Mouse (Mus musculus): ENCODE data around the gene Prr7.

Gene Prr7

DNA sequence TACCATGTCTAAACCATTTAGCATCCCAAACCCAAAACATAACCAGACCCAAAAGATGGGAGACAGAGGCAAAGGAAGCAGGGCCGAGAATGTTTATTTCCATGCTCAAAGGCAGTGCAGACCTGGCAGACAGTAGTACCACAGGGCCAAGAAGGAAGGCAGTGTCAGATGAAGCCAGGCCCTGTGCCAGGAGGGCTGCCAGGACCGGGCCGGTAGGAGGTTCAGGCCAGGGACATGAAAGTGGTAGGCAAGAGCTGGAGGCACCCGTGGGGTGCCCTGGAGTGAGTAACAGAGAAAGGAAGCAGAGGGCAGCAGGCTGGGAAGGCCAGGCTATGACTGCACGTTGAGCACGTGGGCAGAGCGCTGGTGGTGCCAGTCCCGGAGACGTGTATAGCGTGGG, 42.6 kb downstream of the Prr7 start:
- DNase-seq (ENCODE audit: low spot score in 2 of 2), result no peak

DNA sequence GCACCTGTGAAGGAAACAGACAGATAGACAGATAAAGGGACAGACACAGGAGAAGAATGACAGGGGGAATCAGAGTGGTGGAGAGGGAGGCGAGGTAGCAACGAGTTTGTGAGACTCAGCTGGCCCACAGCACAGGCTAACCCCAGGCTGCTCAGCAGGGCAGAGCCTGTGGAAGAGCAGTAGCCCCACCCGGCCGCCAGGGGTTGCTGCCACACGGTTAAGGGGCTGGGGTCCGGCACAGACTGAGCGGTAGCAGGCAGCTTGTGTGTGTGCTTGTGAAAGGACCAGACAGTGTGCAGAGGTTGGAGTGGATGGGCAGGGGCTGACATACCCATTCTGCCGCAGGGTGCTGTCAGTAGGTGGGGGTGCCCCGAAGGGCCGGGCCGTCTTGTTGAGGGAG, 43.8 kb downstream of the Prr7 start:
- DNase-seq (ENCODE audit: low spot score in 2 of 2), result no peak

DNA sequence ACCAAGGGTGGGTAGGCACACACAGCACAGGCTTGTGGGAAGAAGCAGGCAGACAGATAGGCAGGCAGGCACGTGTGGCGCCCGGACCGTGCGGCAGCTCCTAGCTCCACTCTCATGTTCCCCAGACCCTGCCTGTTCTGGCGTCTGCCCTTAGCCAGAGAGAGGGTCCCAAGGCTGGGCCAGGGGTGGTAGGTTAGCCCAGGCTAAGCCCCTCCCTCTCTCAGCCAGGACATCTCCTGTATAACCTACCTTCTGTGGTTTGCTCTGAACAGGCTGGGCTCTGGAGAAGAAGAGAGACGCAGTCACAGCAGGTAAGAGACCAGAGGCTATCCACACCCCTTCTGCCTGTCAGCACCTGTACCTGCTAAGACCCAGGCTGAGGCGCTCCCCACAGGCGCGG, 44.5 kb downstream of the Prr7 start:
- no peak for DNase-seq (ENCODE audit: low spot score in 2 of 2)

DNA sequence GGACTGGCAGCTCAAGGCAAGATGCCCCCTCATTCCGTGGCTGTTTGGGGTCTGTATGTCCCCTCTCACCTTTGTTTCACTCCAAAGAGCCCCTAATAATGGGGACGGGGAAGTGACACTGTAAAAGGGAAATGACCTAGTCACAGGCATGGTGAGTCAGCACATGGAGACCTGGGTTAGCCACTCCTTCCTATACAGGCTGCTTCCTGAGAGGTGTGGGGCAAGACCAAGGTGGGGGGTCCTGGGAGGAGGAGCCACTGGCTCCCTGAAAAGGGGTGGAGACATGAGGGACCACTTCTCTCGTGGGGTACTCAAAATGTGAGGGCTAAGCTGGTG, 46.2 kb downstream of the Prr7 start:
- DNase-seq (ENCODE audit: low spot score in 2 of 2), result no peak

DNA sequence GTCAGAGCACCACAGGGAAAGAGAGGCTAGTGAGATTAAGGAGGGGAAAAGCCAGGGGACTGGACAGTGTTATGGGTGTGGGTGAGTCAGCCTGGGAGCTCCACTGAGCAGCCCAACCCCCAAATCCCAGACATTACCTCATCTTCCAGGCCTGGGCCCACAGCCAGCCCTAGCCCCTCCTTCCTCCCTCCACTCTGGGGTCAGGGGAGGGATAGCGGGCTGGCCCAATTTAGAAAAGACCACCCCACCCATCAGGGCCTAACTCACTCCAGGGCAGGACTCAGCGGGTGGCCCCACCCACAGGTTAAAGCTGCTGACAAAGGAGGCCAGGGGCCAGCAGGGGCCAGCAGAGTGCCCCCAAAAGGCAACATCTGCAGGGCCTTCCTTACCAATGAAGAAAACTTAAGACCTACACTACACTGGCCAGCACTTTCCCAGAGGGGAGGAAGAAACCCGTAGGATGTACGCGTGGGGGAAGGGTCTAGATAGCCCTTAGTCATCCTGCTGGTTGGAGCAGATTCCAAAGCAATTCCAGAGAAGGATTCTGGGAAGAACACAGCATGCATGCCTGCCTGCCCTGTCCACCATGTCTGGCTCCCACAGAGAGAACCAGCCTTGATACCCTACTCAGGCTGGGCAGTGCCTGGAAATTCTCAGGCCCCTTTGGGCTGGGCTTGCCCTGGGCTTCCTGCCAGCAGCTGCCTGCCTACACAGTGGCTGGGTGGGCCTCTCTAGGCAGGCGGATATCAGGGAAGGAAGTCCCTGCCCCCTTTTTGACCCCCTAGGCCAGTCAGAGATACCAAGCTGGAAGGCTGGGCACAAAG, 46.8 kb downstream of the Prr7 start:
- no peak for DNase-seq (ENCODE audit: low spot score in 2 of 2)

DNA sequence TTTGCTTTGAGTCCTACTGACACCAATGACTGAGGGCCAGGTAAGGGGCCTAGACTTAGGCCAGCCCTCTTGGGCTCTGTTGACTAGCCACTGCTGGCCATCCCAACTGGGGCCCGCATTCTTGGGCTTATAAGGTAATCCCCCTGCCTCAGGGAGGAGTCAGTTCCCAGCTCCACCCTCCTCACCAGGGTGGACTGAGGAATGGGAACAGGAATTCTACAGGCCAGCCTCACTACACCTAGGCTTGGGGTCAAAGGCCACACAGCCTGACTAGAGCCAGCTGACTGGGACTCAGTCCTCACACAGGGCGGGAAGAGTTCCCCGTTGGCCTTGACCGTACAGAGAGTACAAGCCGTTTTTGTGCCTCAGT, 47.4 kb downstream of the Prr7 start:
- no peak for DNase-seq (ENCODE audit: low spot score in 2 of 2)

DNA sequence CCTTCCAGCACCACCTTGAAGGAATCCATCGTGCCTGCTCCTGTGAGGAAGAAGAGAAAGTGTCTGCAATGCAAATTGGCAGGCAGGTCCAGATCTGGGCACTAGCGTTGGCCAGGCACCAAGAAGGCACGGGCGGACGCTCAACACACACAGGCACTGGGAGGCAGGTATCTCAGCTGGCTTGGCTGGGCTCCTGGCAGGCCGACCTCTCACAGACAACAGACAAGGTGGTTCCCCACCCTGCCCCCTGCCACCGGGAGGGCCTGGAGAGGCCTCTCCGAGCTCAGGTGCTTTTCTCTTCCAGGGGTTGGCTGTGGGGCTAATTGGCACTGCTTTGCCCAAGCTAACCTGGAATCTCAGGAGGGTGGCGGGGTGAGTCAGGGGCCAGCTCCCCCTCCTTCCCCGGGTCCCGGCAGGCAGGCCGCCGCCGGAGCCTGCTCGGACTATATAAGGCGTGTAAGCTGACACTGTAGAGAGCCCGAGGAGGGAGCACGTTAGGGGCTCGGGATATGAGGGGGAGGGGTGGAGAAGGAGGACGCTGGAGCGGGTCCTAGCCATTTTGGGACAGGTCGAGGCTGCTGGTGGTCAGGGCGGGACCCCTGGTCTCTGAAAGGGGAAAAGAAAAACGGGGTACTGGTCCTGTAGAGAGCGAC, 48.4 kb downstream of the Prr7 start:
- no peak for DNase-seq (ENCODE audit: low spot score in 2 of 2)

DNA sequence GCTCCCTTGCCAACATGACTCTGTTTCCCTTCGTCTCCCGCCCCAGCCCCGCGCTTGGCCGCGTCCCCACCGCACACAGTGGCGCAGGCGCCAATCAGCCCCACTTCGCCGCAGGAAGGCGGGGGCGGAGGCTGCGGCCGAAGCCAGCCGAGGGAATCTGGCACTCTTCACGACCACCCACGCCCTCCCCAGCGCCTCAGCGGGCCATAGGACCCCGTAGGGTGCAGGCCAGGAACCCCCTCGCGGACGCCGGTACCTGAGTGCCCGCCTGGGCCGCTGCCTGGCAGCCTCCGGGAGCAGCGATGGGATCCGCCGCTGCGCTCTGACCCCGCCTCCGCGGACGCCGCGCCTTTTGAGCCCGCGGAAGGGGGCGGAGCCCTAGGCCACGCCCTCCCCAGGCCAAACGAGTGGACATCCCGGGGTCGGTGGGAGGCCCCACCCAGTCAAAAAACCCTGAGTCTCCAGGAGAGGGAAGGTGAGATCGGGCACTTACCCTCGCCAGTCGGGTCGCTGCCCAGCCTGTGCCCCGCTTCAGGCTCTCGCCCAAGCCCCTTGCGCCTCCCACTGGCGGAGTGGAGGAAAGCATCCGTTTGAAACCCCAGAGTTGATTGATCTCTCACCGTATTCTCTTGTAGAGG, 49.2 kb downstream of the Prr7 start, which contains the start of gene Pdlim7:
Gene Pdlim7, minus strand, starts transcription at position 566 of the 638 bp plus-strand sequence.
- DNase-seq (ENCODE audit: low spot score in 2 of 2), result peak; percentile 71 to 74

DNA sequence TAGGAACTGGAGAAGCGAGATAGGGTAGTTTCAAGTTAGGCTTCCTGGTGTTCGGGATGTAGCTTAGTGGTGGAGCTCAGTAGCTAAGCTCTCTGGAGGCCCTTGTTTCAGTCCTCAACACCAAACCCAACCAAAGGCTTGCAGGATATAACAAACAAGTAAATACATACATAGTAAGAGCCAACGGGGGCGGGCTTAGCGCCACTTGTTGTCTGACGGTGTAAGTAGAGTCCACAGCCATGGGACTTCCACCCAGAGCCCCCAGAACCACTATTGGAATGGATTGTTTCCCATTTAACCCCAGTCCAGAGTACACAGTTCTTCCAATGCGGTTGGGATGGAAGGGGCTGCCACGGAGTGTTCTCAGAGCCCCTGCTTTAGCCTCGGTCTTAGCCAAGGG, 49.8 kb downstream of the Prr7 start:
- DNase-seq (ENCODE audit: low spot score in 2 of 2), result no peak

DNA sequence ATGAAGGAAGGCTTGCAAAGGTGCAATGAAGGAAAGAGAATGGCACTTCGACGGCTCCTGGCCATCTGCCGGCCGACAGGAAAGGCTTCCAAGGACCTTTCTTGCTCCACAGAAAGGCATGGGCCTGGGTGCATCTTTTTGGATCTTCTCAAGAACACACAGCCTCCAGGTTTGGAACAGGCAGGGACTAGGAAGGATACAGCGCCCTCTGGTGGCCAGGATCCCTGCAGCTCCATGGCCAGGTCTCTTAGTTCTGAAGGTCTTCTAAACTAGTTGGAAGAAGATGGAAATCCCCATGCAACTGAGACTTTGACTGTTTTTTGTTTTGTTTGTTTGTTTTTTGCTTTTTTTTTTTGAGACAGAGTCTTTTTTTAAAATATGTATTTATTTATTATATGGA, 52.9 kb downstream of the Prr7 start:
- peak; percentile 82 to 83 for DNase-seq (ENCODE audit: low spot score in 2 of 2)

DNA sequence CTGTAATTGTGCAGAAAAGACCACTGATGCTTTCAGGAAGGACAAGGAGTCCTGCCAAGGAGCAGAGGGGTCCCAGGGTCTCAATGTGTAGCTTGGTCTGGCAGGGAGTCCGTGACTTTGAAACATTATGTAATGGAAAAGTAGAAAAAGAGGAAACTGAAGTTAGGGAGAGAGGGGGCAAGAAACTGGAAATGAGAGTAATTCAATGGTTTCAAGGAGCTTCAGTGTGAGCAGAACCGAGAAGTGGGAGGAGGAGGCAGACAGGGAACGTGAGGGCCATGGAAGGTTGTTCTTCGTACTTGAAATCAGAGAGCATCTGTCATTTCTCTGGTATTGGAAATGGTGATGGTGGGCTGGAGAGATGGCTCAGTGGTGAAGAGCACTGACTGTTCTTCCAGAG, 55.5 kb downstream of the Prr7 start:
- DNase-seq (ENCODE audit: low spot score in 2 of 2), result no peak

DNA sequence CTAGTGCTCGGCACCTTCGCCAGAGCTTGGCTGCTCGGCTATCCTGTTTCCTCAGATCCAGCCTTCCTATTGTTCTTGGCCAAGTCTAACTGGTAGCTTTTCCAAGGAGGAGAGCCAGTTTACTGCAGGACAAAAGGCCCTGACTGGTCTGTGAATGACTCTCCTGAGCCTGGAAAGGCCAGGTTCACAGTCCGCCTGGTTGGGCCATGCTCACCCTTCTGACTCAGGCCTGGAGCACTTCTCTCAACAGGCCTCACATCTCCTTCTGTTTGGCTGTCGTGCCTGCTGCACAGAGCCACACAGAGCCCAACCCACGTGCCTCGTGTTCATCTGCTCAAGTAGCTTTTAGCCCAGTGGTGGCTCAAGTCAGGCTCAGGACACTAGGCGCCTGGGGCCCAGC, 58.7 kb downstream of the Prr7 start:
- no peak for DNase-seq (ENCODE audit: low spot score in 2 of 2)

Data from right cerebral cortex, postnatal 36 days (tissue).